Mouse (Mus musculus) bone marrow, adult 2 months (tissue): Measurements from ENCODE around the gene Fbxo42.

Experiments used
- CTCF ChIP-seq: fragments of 200-500 bp; IDR thresholded peaks from 2 replicates; pipeline ENCODE4 v1.5.1; 2011; ENCODE audit warnings: low read length, control low read depth; ENCODE audit not compliant: control insufficient read depth, insufficient read depth
- POLR2A ChIP-seq: fragments of 200-500 bp; IDR thresholded peaks from 2 replicates; pipeline ENCODE4 v1.6.1; 2011; ENCODE audit warnings: low read depth, mild to moderate bottlenecking, control low read depth, low read length, borderline replicate concordance; ENCODE audit not compliant: control insufficient read depth

DNA sequence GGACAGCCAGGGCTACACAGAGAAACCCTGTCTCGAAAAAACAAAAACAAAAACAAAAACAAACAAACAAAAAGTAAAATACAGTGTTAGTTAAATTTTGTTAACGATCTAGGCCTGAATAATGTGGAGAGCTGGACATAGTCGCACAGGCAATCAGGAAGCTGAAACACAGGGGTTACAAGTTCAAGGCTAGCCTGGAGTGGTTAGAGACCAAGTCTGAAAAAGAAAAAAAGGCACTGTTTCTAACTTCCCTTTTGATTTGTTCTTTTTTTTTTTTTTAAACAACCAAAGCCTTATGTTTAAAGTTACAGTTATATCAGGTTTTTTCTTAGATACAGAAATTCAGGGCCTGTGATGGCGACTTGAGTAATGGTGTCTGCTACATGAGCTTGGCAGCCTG lies 12.5 kb downstream of the Fbxo42 start:
- no peak for TF ChIP-seq POLR2A
- TF ChIP-seq CTCF: no peak
